Mouse (Mus musculus) E14TG2a.4 (cell line): ENCODE data around the gene Stag3.

ENCODE experiments used
- CTCF ChIP-seq: conservative IDR thresholded peaks from 2 replicates; pipeline ENCODE4 v1.5.1; 2014; ENCODE audit warnings: low read length
- NANOG ChIP-seq: IDR thresholded peaks from 2 replicates; pipeline ENCODE4 v1.6.1; 2014; ENCODE audit warnings: borderline replicate concordance, low read length, mixed read lengths

- TF ChIP-seq CTCF (peak; percentile 70), NANOG (no peak)
Measured at GRCm38 (mm10) chr5:138287861-138288260, 7.8 kb downstream of the Stag3 start.
